Mouse (Mus musculus): ENCODE measurements around the gene Atp5g3. TPM values are rescaled to one million over a fixed set of nuclear protein-coding genes. Genes with fewer than 3 reads are reported as not detected.

Atp5g3 gene
- polyA plus RNA-seq (2012; ENCODE audit: insufficient read depth, insufficient read length, missing spikeins): 571 and 594 TPM in 2 replicates

- Histone ChIP-seq H3K27ac (replicated peaks; ENCODE audit: low read depth, low read length) (peak within 1 kb of the TSS; percentile 100), H3K4me1 (ENCODE audit: control insufficient read depth, insufficient read depth, insufficient read length, low read length) (0 out of 2 replicates have a peak, but pooled peaks cover 5% of the 10 kb centered on the region)
Observed at GRCm38 (mm10) chr2:73911175-73911700, at the start of gene Atp5g3. Gene Atp5g3 (minus strand): TSS chr2:73911326.

GRCm38 (mm10) chr2:73958342-73958741 is 47.2 kb upstream of the Atp5g3 start:
- no peaks in the 10 kb centered on the region for H3K4me1 ChIP-seq (ENCODE audit: control insufficient read depth, insufficient read depth, insufficient read length, low read length)
- H3K4me3 ChIP-seq (ENCODE audit: insufficient read depth, low read depth, low read length): no peak overlapping the region
- H3K27ac ChIP-seq (replicated peaks; ENCODE audit: low read depth, low read length): no peak overlapping the region

More at GRCm38 (mm10) chr2:73911175-73911700, at the start of gene Atp5g3:
- H3K4me3 ChIP-seq (ENCODE audit: insufficient read depth, low read depth, low read length): peak within 1 kb of the TSS; percentile 92

GRCm38 (mm10) chr2:73953612-73954011 is 42.5 kb upstream of the Atp5g3 start:
- H3K4me1 ChIP-seq (ENCODE audit: control insufficient read depth, insufficient read depth, insufficient read length, low read length): no peaks in the 10 kb centered on the region
- H3K27ac ChIP-seq (replicated peaks; ENCODE audit: low read depth, low read length): no peak overlapping the region
- no peak overlapping the region for H3K4me3 ChIP-seq (ENCODE audit: insufficient read depth, low read depth, low read length)

DNA sequence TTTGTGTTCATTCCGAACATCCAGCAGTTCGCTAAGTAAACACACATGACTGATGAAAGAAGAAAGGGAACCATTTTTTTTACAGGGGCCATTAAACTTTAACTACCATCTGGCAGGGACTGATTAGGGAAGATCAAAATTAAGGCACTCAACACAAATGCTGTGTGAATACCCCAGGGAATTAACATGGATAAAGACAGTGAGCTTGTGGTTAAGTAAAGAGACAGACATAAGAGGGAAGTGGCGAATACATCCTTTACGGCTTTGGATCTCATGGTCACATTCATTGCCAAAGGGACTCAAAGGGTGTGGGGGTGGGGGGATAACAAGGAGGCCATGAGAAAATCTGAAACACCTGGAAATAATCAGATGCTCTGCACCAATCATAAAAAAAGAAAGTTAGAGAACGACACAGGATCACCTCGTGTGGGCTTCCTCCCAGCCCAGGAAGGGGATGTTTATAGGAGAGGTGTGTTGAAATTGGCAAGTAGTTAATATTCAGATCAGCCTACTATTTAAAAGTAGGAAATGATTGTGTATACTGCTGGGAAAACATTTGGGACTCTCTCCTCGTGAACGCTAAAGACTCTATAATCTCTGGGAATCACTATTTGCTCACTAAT is 41.6 kb upstream of the Atp5g3 start:
- Histone ChIP-seq H3K4me3 (ENCODE audit: insufficient read depth, low read depth, low read length) (no peak overlapping the region), H3K4me1 (ENCODE audit: control insufficient read depth, insufficient read depth, insufficient read length, low read length) (no peaks in the 10 kb centered on the region), H3K27ac (replicated peaks; ENCODE audit: low read depth, low read length) (no peak overlapping the region)

DNA sequence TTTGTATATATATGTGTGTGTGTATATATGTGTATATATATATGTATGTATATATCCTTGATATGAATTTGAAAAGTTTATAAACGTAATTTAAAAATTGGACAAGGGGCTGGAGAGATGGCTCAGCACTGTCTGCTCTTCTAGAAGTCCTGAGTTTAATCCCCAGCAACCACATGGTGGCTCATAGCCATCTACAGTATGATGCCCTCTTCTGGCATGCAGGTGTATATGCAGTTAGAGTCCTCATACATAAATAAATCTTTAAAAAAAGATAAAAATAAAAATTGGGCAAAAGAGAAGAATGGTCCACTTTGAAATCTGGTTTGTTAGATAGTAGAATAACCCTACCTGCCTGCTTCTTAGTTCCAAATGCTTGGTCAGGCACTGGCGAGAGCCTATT is 36.2 kb upstream of the Atp5g3 start:
- H3K4me3 ChIP-seq (ENCODE audit: insufficient read depth, low read depth, low read length): no peak overlapping the region
- H3K27ac ChIP-seq (replicated peaks; ENCODE audit: low read depth, low read length): no peak overlapping the region
- H3K4me1 ChIP-seq (ENCODE audit: control insufficient read depth, insufficient read depth, insufficient read length, low read length): no peaks in the 10 kb centered on the region

DNA sequence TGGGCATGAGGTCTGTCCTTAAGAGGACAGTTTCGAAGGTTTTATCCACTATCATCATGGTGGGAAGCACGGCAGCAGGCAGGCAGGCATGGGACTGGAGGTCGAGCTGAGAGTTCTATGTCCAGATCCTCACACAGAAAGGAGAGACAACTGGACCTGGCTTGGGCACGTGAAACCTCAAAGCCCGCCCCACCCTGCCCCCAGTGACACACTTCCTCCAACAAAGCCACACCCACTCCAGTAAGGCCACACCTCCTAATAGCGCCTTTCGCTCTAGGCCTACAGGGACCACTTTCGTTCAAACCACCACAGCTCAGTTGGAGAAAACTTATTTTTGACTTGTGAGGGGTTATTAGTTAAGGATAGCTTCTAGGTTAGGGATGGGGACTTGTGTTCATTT is 32.6 kb upstream of the Atp5g3 start:
- Histone ChIP-seq H3K4me3 (ENCODE audit: insufficient read depth, low read depth, low read length) (no peak overlapping the region), H3K4me1 (ENCODE audit: control insufficient read depth, insufficient read depth, insufficient read length, low read length) (no peaks in the 10 kb centered on the region), H3K27ac (replicated peaks; ENCODE audit: low read depth, low read length) (no peak overlapping the region)

GRCm38 (mm10) chr2:73942844-73943243 is 31.7 kb upstream of the Atp5g3 start:
- no peak overlapping the region for H3K4me3 ChIP-seq (ENCODE audit: insufficient read depth, low read depth, low read length)
- no peaks in the 10 kb centered on the region for H3K4me1 ChIP-seq (ENCODE audit: control insufficient read depth, insufficient read depth, insufficient read length, low read length)
- H3K27ac ChIP-seq (replicated peaks; ENCODE audit: low read depth, low read length): no peak overlapping the region

GRCm38 (mm10) chr2:73941281-73941680 is 30.2 kb upstream of the Atp5g3 start:
- Histone ChIP-seq H3K27ac (replicated peaks; ENCODE audit: low read depth, low read length) (no peak overlapping the region), H3K4me3 (ENCODE audit: insufficient read depth, low read depth, low read length) (no peak overlapping the region), H3K4me1 (ENCODE audit: control insufficient read depth, insufficient read depth, insufficient read length, low read length) (no peaks in the 10 kb centered on the region)

GRCm38 (mm10) chr2:73940471-73940870 is 29.3 kb upstream of the Atp5g3 start:
- Histone ChIP-seq H3K4me3 (ENCODE audit: insufficient read depth, low read depth, low read length) (no peak overlapping the region), H3K27ac (replicated peaks; ENCODE audit: low read depth, low read length) (no peak overlapping the region), H3K4me1 (ENCODE audit: control insufficient read depth, insufficient read depth, insufficient read length, low read length) (no peaks in the 10 kb centered on the region)

- no peaks in the 10 kb centered on the region for H3K4me1 ChIP-seq (ENCODE audit: control insufficient read depth, insufficient read depth, insufficient read length, low read length)
- no peak overlapping the region for H3K4me3 ChIP-seq (ENCODE audit: insufficient read depth, low read depth, low read length)
- no peak overlapping the region for H3K27ac ChIP-seq (replicated peaks; ENCODE audit: low read depth, low read length)
Observed at GRCm38 (mm10) chr2:73938896-73939295, 27.8 kb upstream of the Atp5g3 start.

- H3K4me1 ChIP-seq (ENCODE audit: control insufficient read depth, insufficient read depth, insufficient read length, low read length): no peaks in the 10 kb centered on the region
- no peak overlapping the region for H3K4me3 ChIP-seq (ENCODE audit: insufficient read depth, low read depth, low read length)
- no peak overlapping the region for H3K27ac ChIP-seq (replicated peaks; ENCODE audit: low read depth, low read length)
Observed at GRCm38 (mm10) chr2:73932676-73933313, 21.7 kb upstream of the Atp5g3 start.

DNA sequence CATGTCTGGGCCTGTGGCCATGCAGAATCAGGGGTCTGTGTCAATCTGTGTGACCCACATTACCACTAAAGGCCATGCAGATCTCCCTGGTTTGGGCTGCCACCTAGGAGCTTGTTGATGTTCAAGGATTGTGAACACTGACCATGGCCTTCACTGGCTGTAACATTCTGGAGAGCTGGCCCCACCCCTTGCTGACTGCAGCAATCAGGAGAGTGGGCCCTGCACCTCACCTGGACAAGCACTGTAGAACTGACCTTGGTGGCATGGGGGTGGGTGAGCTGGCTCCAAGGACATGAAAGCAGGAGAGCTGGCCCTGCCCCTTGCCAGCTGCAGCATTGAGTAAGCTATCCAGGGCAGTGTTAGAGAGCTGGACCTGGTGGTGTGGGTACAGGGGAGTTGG is 16.6 kb upstream of the Atp5g3 start:
- no peaks in the 10 kb centered on the region for H3K4me1 ChIP-seq (ENCODE audit: control insufficient read depth, insufficient read depth, insufficient read length, low read length)
- no peak overlapping the region for H3K27ac ChIP-seq (replicated peaks; ENCODE audit: low read depth, low read length)
- H3K4me3 ChIP-seq (ENCODE audit: insufficient read depth, low read depth, low read length): no peak overlapping the region

GRCm38 (mm10) chr2:73925539-73925938 is 14.4 kb upstream of the Atp5g3 start:
- Histone ChIP-seq H3K27ac (replicated peaks; ENCODE audit: low read depth, low read length) (no peak overlapping the region), H3K4me3 (ENCODE audit: insufficient read depth, low read depth, low read length) (no peak overlapping the region), H3K4me1 (ENCODE audit: control insufficient read depth, insufficient read depth, insufficient read length, low read length) (no peaks in the 10 kb centered on the region)

GRCm38 (mm10) chr2:73925089-73925488 is 14.0 kb upstream of the Atp5g3 start:
- Histone ChIP-seq H3K4me3 (ENCODE audit: insufficient read depth, low read depth, low read length) (no peak overlapping the region), H3K27ac (replicated peaks; ENCODE audit: low read depth, low read length) (no peak overlapping the region), H3K4me1 (ENCODE audit: control insufficient read depth, insufficient read depth, insufficient read length, low read length) (no peaks in the 10 kb centered on the region)

GRCm38 (mm10) chr2:73919642-73920041 is 8.5 kb upstream of the Atp5g3 start:
- Histone ChIP-seq H3K4me3 (ENCODE audit: insufficient read depth, low read depth, low read length) (no peak overlapping the region), H3K4me1 (ENCODE audit: control insufficient read depth, insufficient read depth, insufficient read length, low read length) (no peaks in the 10 kb centered on the region), H3K27ac (replicated peaks; ENCODE audit: low read depth, low read length) (0 out of 2 replicates have a peak overlapping the region, but pooled peaks have one; percentile 17)

DNA sequence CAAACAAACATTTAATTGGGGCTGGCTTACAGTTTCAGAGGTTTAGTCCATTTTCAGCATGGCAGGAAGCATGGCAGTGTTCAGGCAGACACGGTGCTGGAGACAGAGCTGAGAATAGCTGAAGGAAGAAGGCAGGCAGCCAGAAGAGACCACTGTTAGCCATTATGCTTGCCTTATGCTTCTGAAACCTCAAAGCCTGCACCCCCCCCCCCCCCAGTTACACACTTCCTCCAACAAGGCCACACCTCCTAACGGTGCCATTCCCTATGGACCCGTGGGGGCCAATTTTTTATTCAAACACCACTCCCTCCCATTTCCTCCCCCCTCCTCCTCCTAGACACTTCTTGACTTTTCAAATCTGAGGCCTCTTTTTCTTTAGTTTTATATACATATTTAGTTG is 1.1 kb upstream of the Atp5g3 start:
- Histone ChIP-seq H3K4me3 (ENCODE audit: insufficient read depth, low read depth, low read length) (peak overlapping the region; percentile 92), H3K4me1 (ENCODE audit: control insufficient read depth, insufficient read depth, insufficient read length, low read length) (0 out of 2 replicates have a peak, but pooled peaks cover 5% of the 10 kb centered on the region), H3K27ac (replicated peaks; ENCODE audit: low read depth, low read length) (peak overlapping the region; percentile 100)

Data from brown adipose tissue, adult 24 weeks (tissue).